Mouse (Mus musculus): Measurements from ENCODE around the gene Jsrp1. TPM values are rescaled to one million over a fixed set of nuclear protein-coding genes. Genes with fewer than 3 reads are reported as not detected.

Jsrp1 gene
- polyA plus RNA-seq, 1 experiment from 2014 or later: 1.0 TPM

DNA sequence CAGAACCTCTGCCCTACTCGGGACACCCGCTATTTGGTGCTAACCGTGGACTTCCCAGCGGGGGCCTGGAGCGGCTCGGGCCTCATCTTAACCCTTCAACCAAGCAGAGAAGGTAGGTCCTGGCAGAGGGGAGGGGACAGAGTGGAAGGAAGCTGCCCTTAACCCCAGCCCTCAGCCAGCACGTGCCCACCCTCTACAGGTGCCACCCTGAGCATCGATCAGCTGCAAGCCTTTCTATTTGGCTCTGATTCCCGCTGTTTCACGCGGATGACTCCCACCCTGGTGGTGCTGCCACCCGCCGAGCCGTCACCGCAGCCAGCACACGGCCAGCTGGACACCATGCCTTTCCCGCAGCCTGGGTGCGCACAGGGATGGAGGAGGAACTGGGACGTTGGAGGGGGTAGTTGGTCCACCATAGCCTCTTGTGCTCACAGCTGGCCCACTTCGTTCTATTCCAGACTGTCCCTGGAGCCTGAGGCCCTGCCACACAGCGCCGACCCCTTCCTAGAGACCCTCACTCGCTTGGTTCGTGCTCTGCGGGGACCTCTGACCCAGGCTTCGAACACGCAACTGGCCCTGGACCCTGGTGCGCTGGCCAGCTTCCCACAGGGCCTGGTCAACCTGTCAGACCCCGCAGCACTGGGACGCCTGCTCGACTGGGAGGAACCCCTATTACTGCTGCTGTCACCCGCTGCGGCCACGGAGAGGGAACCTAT is 6.8 kb downstream of the Jsrp1 start:
- H3K9me3 ChIP-seq: no peaks in the 10 kb centered on the region
- peaks cover 45% of the 10 kb centered on the region for H3K4me1 ChIP-seq
- peak overlapping the region; percentile 46 for H3K4me3 ChIP-seq (replicated peaks)
- H3K9ac ChIP-seq: peak overlapping the region; percentile 43; the same call in 1 of the 2 replicates
- WGBS: 48% methylated on average over 34 of the region's 34 CpGs
- peak overlapping the region; percentile 78 for H3K27ac ChIP-seq
- peaks cover 36% of the 10 kb centered on the region for H3K36me3 ChIP-seq
- peak overlapping the region; percentile 92 for H3K4me2 ChIP-seq
- H3K27me3 ChIP-seq (replicated peaks): peaks cover 22% of the 10 kb centered on the region; the same call in 1 of the 2 replicates
- ATAC-seq (ENCODE audit: insufficient read depth, low FRiP score, low read depth): no peak

DNA sequence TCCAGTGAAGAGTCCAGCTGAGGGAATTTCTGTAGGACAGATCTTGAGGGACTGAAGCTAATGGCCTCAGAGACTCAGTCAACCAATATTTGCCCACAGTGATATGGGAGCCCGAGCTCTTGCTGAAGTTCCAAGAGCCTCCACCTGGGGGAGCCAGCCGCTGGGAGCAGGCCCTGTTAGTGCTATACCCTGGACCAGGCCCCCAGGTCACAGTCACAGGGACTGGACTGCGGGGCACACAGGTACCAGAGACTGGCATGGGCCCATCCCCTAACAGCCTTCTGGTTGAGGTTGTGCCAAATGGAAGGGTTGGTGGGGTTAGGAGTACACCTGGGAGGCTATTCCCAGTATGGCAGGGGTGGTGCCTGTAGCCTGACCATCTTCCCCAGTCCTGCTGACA is 7.4 kb downstream of the Jsrp1 start:
- Histone ChIP-seq H3K36me3 (peaks cover 42% of the 10 kb centered on the region), H3K4me3 (replicated peaks) (no peak overlapping the region), H3K9ac (no peak overlapping the region), H3K27ac (no peak overlapping the region), H3K4me2 (peak overlapping the region; percentile 92; the same call in 1 of the 2 replicates), H3K4me1 (peaks cover 45% of the 10 kb centered on the region), H3K27me3 (replicated peaks) (peaks cover 22% of the 10 kb centered on the region; the same call in 1 of the 2 replicates), H3K9me3 (no peaks in the 10 kb centered on the region)
- ATAC-seq (ENCODE audit: insufficient read depth, low FRiP score, low read depth): peak; percentile 40; the same call in 1 of the 2 replicates
- WGBS: 18% methylated on average over 3 of the region's 3 CpGs

- Histone ChIP-seq H3K4me3 (replicated peaks) (no peak overlapping the region), H3K9ac (no peak overlapping the region), H3K4me1 (peaks cover 45% of the 10 kb centered on the region), H3K36me3 (peaks cover 42% of the 10 kb centered on the region), H3K9me3 (no peaks in the 10 kb centered on the region), H3K4me2 (no peak overlapping the region), H3K27me3 (replicated peaks) (peaks cover 18% of the 10 kb centered on the region; the same call in 1 of the 2 replicates), H3K27ac (no peak overlapping the region)
- ATAC-seq (ENCODE audit: insufficient read depth, low FRiP score, low read depth): no peak
- WGBS: 67% methylated on average over 5 of the region's 5 CpGs
These were observed 8.0 kb downstream of the Jsrp1 start for GRCm38 (mm10) chr10:80805322-80805721.

GRCm38 (mm10) chr10:80804916-80805315 is 8.4 kb downstream of the Jsrp1 start, which contains the start of gene Amh:
Amh (plus strand) TSS chr10:80805243.
- no peak for ATAC-seq (ENCODE audit: insufficient read depth, low FRiP score, low read depth)
- H3K9me3 ChIP-seq: no peaks in the 10 kb centered on the region
- no peak within 1 kb of the TSS; the same call in 1 of the 2 replicates for H3K4me2 ChIP-seq
- H3K9ac ChIP-seq: no peak within 1 kb of the TSS
- peaks cover 15% of the 10 kb centered on the region; the same call in 1 of the 2 replicates for H3K27me3 ChIP-seq (replicated peaks)
- H3K27ac ChIP-seq: no peak within 1 kb of the TSS
- peaks cover 42% of the 10 kb centered on the region for H3K36me3 ChIP-seq
- 67% methylated on average over 6 of the region's 6 CpGs for WGBS
- peaks cover 46% of the 10 kb centered on the region for H3K4me1 ChIP-seq
- H3K4me3 ChIP-seq (replicated peaks): no peak within 1 kb of the TSS

GRCm38 (mm10) chr10:80804340-80804739 is 9.0 kb downstream of the Jsrp1 start:
- H3K4me1 ChIP-seq: peaks cover 49% of the 10 kb centered on the region
- no peaks in the 10 kb centered on the region for H3K9me3 ChIP-seq
- no peak overlapping the region for H3K27ac ChIP-seq
- no peak overlapping the region for H3K9ac ChIP-seq
- H3K4me3 ChIP-seq (replicated peaks): no peak overlapping the region
- peaks cover 42% of the 10 kb centered on the region for H3K36me3 ChIP-seq
- no peak for ATAC-seq (ENCODE audit: insufficient read depth, low FRiP score, low read depth)
- no peak overlapping the region for H3K4me2 ChIP-seq
- 91% methylated on average over 2 of the region's 2 CpGs for WGBS
- peaks cover 14% of the 10 kb centered on the region; the same call in 1 of the 2 replicates for H3K27me3 ChIP-seq (replicated peaks)

- Histone ChIP-seq H3K36me3 (peaks cover 42% of the 10 kb centered on the region), H3K4me2 (no peak overlapping the region)
These were observed 10.3 kb downstream of the Jsrp1 start for GRCm38 (mm10) chr10:80802996-80803395.

DNA sequence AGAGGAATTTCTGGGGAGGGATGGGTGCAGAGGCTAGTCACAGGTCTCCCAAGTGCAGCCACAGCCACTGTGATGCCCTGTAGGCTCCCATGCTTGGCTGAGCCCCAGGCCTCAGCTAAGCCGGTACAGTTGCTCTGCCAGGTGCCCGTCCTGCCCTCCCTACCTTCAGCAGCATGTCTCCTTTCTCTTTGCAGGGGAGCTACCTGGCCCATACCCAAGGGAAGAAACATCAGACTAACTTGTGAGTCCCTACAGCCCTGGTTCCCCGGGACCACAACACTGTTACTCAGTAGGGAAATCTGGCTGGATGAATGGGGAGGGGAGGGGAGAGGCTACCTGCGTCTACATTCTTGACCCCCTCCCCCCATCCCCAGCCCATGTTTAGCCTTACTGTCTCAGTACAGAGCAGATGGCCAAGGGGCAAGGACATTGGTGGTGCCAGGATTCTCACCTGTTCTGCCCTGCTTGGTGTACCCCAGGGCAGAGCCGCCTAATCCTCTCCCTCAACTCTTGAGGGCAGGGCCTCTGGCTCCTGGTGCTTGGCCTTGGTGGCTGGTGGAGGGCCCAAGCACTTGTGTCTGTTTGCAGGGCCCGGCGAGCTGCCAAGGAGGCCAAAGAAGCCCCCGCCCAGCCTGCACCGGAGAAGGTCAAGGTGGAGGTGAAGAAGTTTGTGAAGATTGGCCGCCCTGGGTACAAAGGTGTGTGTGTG is 10.9 kb downstream of the Jsrp1 start:
- no peaks in the 10 kb centered on the region for H3K27me3 ChIP-seq (replicated peaks)
- no peaks in the 10 kb centered on the region for H3K9me3 ChIP-seq
- H3K27ac ChIP-seq: no peak overlapping the region
- no peak for ATAC-seq (ENCODE audit: insufficient read depth, low FRiP score, low read depth)
- H3K36me3 ChIP-seq: peaks cover 42% of the 10 kb centered on the region
- no peak overlapping the region for H3K4me3 ChIP-seq (replicated peaks)
- H3K4me2 ChIP-seq: no peak overlapping the region
- peaks cover 30% of the 10 kb centered on the region for H3K4me1 ChIP-seq
- 90% methylated on average over 10 of the region's 10 CpGs for WGBS
- H3K9ac ChIP-seq: no peak overlapping the region

More at GRCm38 (mm10) chr10:80802996-80803395, 10.3 kb downstream of the Jsrp1 start:
- Histone ChIP-seq H3K9ac (no peak overlapping the region), H3K27ac (no peak overlapping the region), H3K27me3 (replicated peaks) (peaks cover 1% of the 10 kb centered on the region; the same call in 1 of the 2 replicates), H3K4me1 (peaks cover 35% of the 10 kb centered on the region), H3K4me3 (replicated peaks) (no peak overlapping the region), H3K9me3 (no peaks in the 10 kb centered on the region)
- WGBS: 78% methylated on average over 3 of the region's 3 CpGs
- ATAC-seq (ENCODE audit: insufficient read depth, low FRiP score, low read depth): no peak

GRCm38 (mm10) chr10:80799070-80799566 is 14.2 kb downstream of the Jsrp1 start:
- under 1% methylated on average over 18 of the region's 18 CpGs for WGBS
- H3K27me3 ChIP-seq (replicated peaks): no peaks in the 10 kb centered on the region
- peak overlapping the region; percentile 99 for H3K27ac ChIP-seq
- H3K4me3 ChIP-seq (replicated peaks): peak overlapping the region; percentile 79
- ATAC-seq (ENCODE audit: insufficient read depth, low FRiP score, low read depth): no peak
- H3K36me3 ChIP-seq: peaks cover 47% of the 10 kb centered on the region
- H3K4me1 ChIP-seq: peaks cover 20% of the 10 kb centered on the region
- peak overlapping the region; percentile 97 for H3K9ac ChIP-seq
- peak overlapping the region; percentile 81 for H3K4me2 ChIP-seq
- no peaks in the 10 kb centered on the region for H3K9me3 ChIP-seq

GRCm38 (mm10) chr10:80798150-80799006 is 14.9 kb downstream of the Jsrp1 start, which contains the start of the genes Sf3a2 and Plekhj1:
Sf3a2 (plus strand) TSS chr10:80798198.
Plekhj1 (minus strand) TSS chr10:80798626.
- WGBS: under 1% methylated on average over 104 of the region's 104 CpGs
- no peaks in the 10 kb centered on the region for H3K9me3 ChIP-seq
- H3K4me3 ChIP-seq (replicated peaks): peak within 1 kb of the TSS; percentile 79
- H3K9ac ChIP-seq: peak within 1 kb of the TSS; percentile 97
- H3K27me3 ChIP-seq (replicated peaks): no peaks in the 10 kb centered on the region
- peak; percentile 92 for ATAC-seq (ENCODE audit: insufficient read depth, low FRiP score, low read depth)
- H3K4me1 ChIP-seq: peaks cover 20% of the 10 kb centered on the region
- peak within 1 kb of the TSS; percentile 99 for H3K27ac ChIP-seq
- peaks cover 41% of the 10 kb centered on the region for H3K36me3 ChIP-seq
- peak within 1 kb of the TSS; percentile 84 for H3K4me2 ChIP-seq

DNA sequence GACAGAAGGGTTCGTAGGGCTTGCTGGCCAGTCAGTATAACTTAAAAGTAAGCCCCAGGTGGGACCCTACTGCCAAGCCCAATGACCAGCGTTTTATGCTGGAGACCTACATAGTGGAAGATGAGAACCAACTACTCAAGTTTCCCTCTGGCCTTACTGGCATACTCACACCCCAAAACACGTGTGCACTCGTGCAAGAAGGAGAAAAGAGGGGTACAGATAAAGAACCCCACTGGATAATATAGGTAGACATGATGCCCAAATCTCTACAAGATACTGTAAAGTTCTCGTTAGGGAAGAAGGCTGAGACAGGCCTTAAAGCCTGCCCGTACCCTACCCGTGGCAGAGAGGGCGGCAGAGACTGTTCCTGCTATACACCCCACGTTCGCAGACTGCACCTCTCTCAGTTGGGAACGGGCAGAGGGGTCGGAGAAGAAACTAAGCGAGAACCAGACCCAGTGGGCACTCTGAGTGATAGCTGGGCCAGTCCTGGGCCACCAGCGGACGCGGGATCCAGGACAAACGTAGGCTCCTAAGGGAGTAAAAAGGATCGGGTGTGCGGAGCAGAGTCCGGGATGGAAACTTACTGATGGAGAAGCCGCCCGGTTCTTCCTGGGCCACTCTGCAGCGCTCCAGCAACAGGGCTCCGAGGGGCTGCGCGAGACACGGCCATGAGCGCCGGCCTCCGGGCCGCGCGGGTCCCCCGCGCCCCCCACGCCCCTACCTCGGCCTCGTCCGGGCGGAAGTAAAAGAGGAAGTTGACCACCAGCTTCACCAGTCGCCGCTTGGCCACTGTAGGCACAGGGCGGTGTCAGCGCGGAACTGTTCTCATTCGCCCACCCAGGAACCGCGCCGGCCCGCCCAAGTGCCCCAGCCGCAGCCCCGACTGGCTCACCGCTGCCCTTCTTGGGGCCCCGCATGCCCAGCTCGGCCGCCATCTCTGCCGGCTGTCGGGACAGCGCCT is 15.8 kb downstream of the Jsrp1 start:
- H3K36me3 ChIP-seq: peaks cover 35% of the 10 kb centered on the region
- H3K4me3 ChIP-seq (replicated peaks): peak overlapping the region; percentile 79
- WGBS: 1% methylated on average over 59 of the region's 59 CpGs
- H3K9ac ChIP-seq: peak overlapping the region; percentile 84
- ATAC-seq (ENCODE audit: insufficient read depth, low FRiP score, low read depth): peak; percentile 70
- peaks cover 21% of the 10 kb centered on the region for H3K4me1 ChIP-seq
- no peaks in the 10 kb centered on the region for H3K9me3 ChIP-seq
- H3K27me3 ChIP-seq (replicated peaks): no peaks in the 10 kb centered on the region
- peak overlapping the region; percentile 84 for H3K4me2 ChIP-seq
- H3K27ac ChIP-seq: peak overlapping the region; percentile 99

Data from stomach, embryonic 15.5 days (tissue).